Mouse (Mus musculus) stomach, postnatal 0 days (tissue): ENCODE data around the gene Chga. TPM values are rescaled to one million over a fixed set of nuclear protein-coding genes. Genes with fewer than 3 reads are reported as not detected.

Experiments
- ATAC-seq: fragments of 200-750 bp; cut with Nextera tagmentation; 2 replicates; pipeline ENCODE4 v1.8.0; 2017; ENCODE audit not compliant: low FRiP score, low TSS enrichment
- DNase-seq: peaks from one replicate; pipeline ENCODE4 v3.0.0-alpha.2; 2016; ENCODE audit warnings: low spot score
- H3K27ac ChIP-seq: fragments of 300-500 bp; sonication (generic); replicated peaks from 2 replicates; pipeline ENCODE4 v1.5.1; 2014; ENCODE audit warnings: mild to moderate bottlenecking, control low read depth
- H3K27me3 ChIP-seq: fragments of 300-500 bp; sonication (generic); 2 replicates; pipeline ENCODE4 v1.6.1; 2014; ENCODE audit warnings: low read length; ENCODE audit not compliant: control insufficient read depth, insufficient read depth
- H3K36me3 ChIP-seq: fragments of 300-500 bp; sonication (generic); 2 replicates; pipeline ENCODE4 v1.6.1; 2014; ENCODE audit warnings: low read length, mixed read lengths; ENCODE audit not compliant: control insufficient read depth, insufficient read depth
- H3K4me1 ChIP-seq: fragments of 300-500 bp; sonication (generic); replicated peaks from 2 replicates; pipeline ENCODE4 v1.6.1; 2014; ENCODE audit warnings: antibody characterized with exemption; ENCODE audit not compliant: control insufficient read depth, insufficient read depth
- H3K4me2 ChIP-seq: fragments of 300-500 bp; sonication (generic); replicated peaks from 2 replicates; pipeline ENCODE4 v1.6.1; 2014; ENCODE audit warnings: low read depth, mild to moderate bottlenecking, control low read depth, moderate library complexity
- H3K4me3 ChIP-seq: fragments of 300-500 bp; sonication (generic); 2 replicates; pipeline ENCODE4 v1.5.1; 2014; ENCODE audit warnings: low read depth, low read length, control low read depth
- H3K9ac ChIP-seq: fragments of 300-500 bp; sonication (generic); 2 replicates; pipeline ENCODE4 v1.6.1; 2014; ENCODE audit warnings: mild to moderate bottlenecking, low read length, control low read depth, mixed read lengths
- H3K9me3 ChIP-seq: fragments of 300-500 bp; sonication (generic); 2 replicates; pipeline ENCODE4 v1.6.1; 2016; ENCODE audit warnings: low read length; ENCODE audit not compliant: control insufficient read depth
- CTCF ChIP-seq: IDR thresholded peaks from 2 replicates; pipeline ENCODE4 v1.5.1; 2016; ENCODE audit warnings: antibody characterized with exemption, low read depth, mild to moderate bottlenecking, moderate library complexity
- EP300 ChIP-seq: optimal IDR thresholded peaks from 2 replicates; pipeline ENCODE3; 2016; ENCODE audit warnings: antibody characterized with exemption
- WGBS: fragments of 180-500 bp; shearing (Covaris S2); extraction: QIAGEN DNeasy Blood & Tissue Kit; methylation state at CpG from one replicate; pipeline ENCODE4 v1.1.7; 2014; 5-methylcytosine and 5-hydroxymethylcytosine counted together
- polyA plus RNA-seq: library from polyadenylated mRNA; unstranded; fragments of >200 nt; fragmentation: Nextera tagmentation; extraction: Ambion mirVana; gene quantifications from 2 replicates; pipeline ENCODE4 v1.2.1, GENCODE M21; 2015

Gene Chga
- polyA plus RNA-seq, 1 experiment from 2014 or later: 28.9 TPM

DNA sequence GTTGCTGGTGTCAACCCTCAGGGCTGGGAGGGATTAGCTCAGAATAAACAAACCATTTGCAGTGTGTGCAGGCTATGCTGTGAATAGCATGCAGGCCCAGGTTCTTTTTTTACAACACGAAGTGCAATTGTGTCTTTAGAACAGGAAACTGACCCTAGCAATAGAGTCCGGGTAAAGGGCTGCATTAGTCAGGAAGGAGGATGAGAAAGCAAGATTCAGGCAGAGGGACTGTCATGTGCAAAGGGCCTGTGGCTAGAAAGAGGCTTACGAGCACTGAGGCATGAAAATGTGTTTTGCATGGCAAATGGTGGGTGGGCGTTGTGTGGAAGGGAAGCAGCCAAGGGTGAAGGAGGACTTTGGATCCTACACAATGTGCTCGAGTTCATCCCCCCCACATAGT is 26.8 kb upstream of the Chga start:
- ATAC-seq (no peak), DNase-seq (no peak)
- Histone ChIP-seq H3K4me2 (no peak overlapping the region), H3K9me3 (no peaks in the 10 kb centered on the region), H3K27me3 (no peaks in the 10 kb centered on the region), H3K4me3 (no peak overlapping the region), H3K36me3 (no peaks in the 10 kb centered on the region), H3K27ac (no peak overlapping the region), H3K4me1 (no peaks in the 10 kb centered on the region), H3K9ac (no peak overlapping the region)
- TF ChIP-seq CTCF (no peak), EP300 (no peak)
- 55% methylated on average over 5 of the region's 5 CpGs for WGBS

DNA sequence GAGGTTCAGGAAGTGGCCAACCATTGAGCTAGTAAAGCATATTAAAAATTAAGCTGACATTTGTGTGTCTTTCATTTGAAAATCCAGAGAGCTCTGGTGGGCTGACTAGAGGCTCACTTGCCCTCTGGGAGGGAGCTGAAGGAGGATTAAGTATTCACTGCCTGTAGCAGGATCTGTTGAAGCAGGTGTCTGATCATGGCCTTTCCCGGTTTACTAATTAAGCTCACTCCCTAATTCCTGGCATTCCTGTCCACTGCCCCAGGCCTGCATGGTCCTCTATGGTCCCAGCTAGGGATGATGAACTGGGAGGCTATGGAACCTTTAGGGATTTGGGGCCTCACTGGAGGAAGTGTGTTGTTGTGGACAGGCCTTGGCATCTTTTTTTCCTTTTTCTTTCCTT is 19.0 kb upstream of the Chga start:
- Histone ChIP-seq H3K4me1 (no peaks in the 10 kb centered on the region), H3K9me3 (no peaks in the 10 kb centered on the region), H3K27me3 (no peaks in the 10 kb centered on the region), H3K9ac (no peak overlapping the region), H3K27ac (no peak overlapping the region), H3K4me2 (no peak overlapping the region), H3K4me3 (no peak overlapping the region), H3K36me3 (no peaks in the 10 kb centered on the region)
- DNase-seq (no peak), ATAC-seq (no peak)
- no peak for TF ChIP-seq EP300
- TF ChIP-seq CTCF: no peak
- WGBS: 53% methylated on average over 1 of the region's 1 CpGs

DNA sequence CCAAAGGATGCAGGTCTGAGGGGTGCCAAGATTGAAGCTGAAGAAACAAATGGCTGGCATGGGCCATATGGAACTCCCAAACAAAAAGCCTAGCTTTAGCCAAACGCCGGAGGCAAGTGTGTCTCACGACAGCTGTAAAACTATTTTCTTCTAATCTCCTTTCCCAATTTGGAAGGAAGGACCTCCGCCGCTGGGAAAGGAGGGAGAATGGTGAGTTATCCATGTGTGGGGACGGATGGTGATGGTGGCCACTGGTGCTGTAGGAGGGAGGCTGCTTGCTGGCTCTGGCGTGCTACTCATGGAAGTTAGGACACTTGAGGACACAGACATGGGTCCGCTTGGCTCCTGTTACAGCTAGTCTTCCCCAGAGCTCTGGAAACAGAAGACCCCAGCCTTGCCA is 14.5 kb upstream of the Chga start:
- no peak for TF ChIP-seq EP300
- no peak for TF ChIP-seq CTCF
- Histone ChIP-seq H3K27me3 (no peaks in the 10 kb centered on the region), H3K9ac (no peak overlapping the region), H3K4me2 (no peak overlapping the region), H3K9me3 (no peaks in the 10 kb centered on the region), H3K27ac (no peak overlapping the region), H3K4me3 (no peak overlapping the region), H3K4me1 (no peaks in the 10 kb centered on the region), H3K36me3 (no peaks in the 10 kb centered on the region)
- 62% methylated on average over 8 of the region's 8 CpGs for WGBS
- no peak for DNase-seq
- no peak for ATAC-seq

DNA sequence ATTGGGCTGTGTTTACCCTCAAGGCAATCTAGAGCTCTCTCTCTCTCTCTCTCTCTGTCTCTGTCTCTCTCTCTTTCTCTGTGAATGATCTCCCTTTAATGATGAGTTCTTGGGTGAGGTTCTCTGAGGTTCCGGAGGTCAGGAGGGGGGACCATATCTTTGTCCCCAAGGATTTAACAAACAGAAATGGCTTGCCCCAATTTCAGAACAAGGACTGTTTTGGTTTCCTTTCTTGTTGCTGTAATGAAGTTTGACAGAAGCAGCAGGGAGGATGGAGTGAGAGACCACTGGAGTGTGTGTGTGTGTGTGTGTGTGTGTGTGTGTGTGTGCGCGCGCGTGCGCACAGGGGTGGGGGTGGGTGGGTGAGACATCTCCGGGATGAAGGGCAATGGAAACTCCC is 13.6 kb upstream of the Chga start:
- DNase-seq: no peak
- Histone ChIP-seq H3K4me3 (no peak overlapping the region), H3K9ac (no peak overlapping the region), H3K27me3 (no peaks in the 10 kb centered on the region), H3K36me3 (no peaks in the 10 kb centered on the region), H3K4me2 (no peak overlapping the region), H3K27ac (no peak overlapping the region), H3K9me3 (no peaks in the 10 kb centered on the region), H3K4me1 (no peaks in the 10 kb centered on the region)
- TF ChIP-seq EP300 (no peak), CTCF (no peak)
- ATAC-seq: no peak
- 87% methylated on average over 7 of the region's 7 CpGs for WGBS

DNA sequence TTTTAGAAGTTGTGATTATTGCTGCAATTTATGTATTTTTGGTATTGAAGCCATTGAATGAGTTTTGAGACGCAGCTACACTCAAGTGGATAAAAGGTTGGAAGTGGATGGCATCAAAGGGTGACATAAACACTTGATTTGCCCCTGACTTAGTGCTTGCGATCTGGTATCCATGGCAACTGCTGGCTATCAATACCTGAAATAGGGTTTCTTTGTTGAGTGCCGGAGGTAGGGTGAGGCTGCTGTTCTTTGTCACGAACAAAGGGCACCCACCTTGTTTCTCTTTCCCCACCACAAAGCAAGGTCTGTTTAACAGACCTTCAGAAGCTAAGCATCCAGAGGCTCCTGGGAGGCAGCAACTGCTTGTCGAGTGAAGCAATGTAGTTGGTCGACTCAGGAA is 9.6 kb upstream of the Chga start:
- Histone ChIP-seq H3K27ac (no peak overlapping the region), H3K4me2 (no peak overlapping the region), H3K4me1 (no peaks in the 10 kb centered on the region), H3K27me3 (no peaks in the 10 kb centered on the region), H3K4me3 (no peak overlapping the region), H3K36me3 (no peaks in the 10 kb centered on the region), H3K9me3 (no peaks in the 10 kb centered on the region), H3K9ac (no peak overlapping the region)
- TF ChIP-seq CTCF (no peak), EP300 (no peak)
- 54% methylated on average over 6 of the region's 6 CpGs for WGBS
- DNase-seq (no peak), ATAC-seq (no peak)

DNA sequence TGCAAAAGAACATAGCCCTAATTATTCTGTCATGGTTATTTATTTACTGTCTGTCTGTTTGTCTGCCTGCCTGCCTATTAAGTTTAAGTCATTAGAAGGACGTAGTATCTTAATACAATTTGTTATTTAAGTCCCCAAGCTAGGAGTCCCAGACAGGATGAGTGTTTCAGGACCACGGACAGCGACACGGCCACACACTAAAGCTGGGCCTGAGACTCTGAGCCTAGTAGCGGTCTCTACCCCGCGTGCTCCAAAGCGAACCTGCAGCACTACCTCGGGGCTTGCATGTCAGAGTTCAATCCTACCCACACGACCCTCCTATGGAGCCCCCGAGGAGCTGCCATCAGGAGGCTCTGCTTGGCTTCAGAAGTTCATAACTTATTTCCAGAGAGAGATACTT is 4.2 kb upstream of the Chga start:
- 4% methylated on average over 11 of the region's 11 CpGs for WGBS
- TF ChIP-seq EP300 (no peak), CTCF (no peak)
- peaks cover 7% of the 10 kb centered on the region; the same call in 1 of the 2 replicates for H3K27me3 ChIP-seq
- ATAC-seq: 0 out of 2 replicates have a peak, but pooled peaks have one; percentile 63
- no peaks in the 10 kb centered on the region for H3K9me3 ChIP-seq
- H3K9ac ChIP-seq: no peak overlapping the region
- H3K27ac ChIP-seq: no peak overlapping the region
- no peaks in the 10 kb centered on the region for H3K36me3 ChIP-seq
- peak; percentile 84 for DNase-seq
- H3K4me2 ChIP-seq: no peak overlapping the region
- no peaks in the 10 kb centered on the region for H3K4me1 ChIP-seq
- H3K4me3 ChIP-seq: no peak overlapping the region
